16 mouse cellular contexts compared by ENCODE assay signal in genomic region chr8:110694226-110694625, GRCm38 (mm10). TPM values are rescaled to one million over a fixed set of nuclear protein-coding genes. Genes with fewer than 3 reads are reported as not detected.
DNase-seq lines count a peak whose midpoint lies in the region; ATAC-seq and TF ChIP-seq lines count a peak whose summit lies in the region.
"Had no signal": no experiment of that assay in that cellular context is flagged by ENCODE, and none has a peak within 500 bp of the region (broad histone marks: within the 10 kb centered on the region; RNA-seq: fewer than 3 reads in every experiment).

No protein-coding gene starts in this region.

- no peaks in the 10 kb centered on the region for H3K9me3 ChIP-seq in forebrain, embryonic 15.5 days
- H3K9me3 ChIP-seq in forebrain, embryonic 12.5 days, result no peaks in the 10 kb centered on the region
- H3K9me3 ChIP-seq in neural tube, embryonic 13.5 days, result no peaks in the 10 kb centered on the region
- H3K9me3 ChIP-seq: embryonic facial prominence, embryonic 10.5 days; forebrain, embryonic 13.5 days had no signal

- no peak overlapping the region for H3K9ac ChIP-seq in forebrain, embryonic 15.5 days (replicated peaks)
- H3K9ac ChIP-seq in forebrain, embryonic 12.5 days, result no peak overlapping the region
- H3K9ac ChIP-seq in neural tube, embryonic 13.5 days, result no peak overlapping the region
- H3K9ac ChIP-seq: forebrain, embryonic 13.5 days; liver, postnatal 0 days had no signal

- TF ChIP-seq CTCF in layer of hippocampus, adult 2 months (conservative IDR thresholded peaks at IDR 0.05), result no peak

- peaks cover 11% of the 10 kb centered on the region for H3K4me1 ChIP-seq in forebrain, embryonic 15.5 days
- H3K4me1 ChIP-seq in forebrain, embryonic 12.5 days, result no peaks in the 10 kb centered on the region
- peaks cover 11% of the 10 kb centered on the region for H3K4me1 ChIP-seq in neural tube, embryonic 13.5 days (replicated peaks)

- H3K27me3 ChIP-seq in forebrain, embryonic 15.5 days, result no peaks in the 10 kb centered on the region
- no peaks in the 10 kb centered on the region for H3K27me3 ChIP-seq in forebrain, embryonic 12.5 days
- H3K27me3 ChIP-seq in neural tube, embryonic 13.5 days, result no peaks in the 10 kb centered on the region
- H3K27me3 ChIP-seq: forebrain, embryonic 13.5 days had no signal

- peak overlapping the region; percentile 41 for H3K27ac ChIP-seq in forebrain, embryonic 15.5 days (replicated peaks)
- no peak overlapping the region for H3K27ac ChIP-seq in forebrain, embryonic 12.5 days
- peak overlapping the region; percentile 64 for H3K27ac ChIP-seq in layer of hippocampus, adult 2 months
- peak overlapping the region; percentile 52 for H3K27ac ChIP-seq in neural tube, embryonic 13.5 days (replicated peaks)
- H3K27ac ChIP-seq: embryonic facial prominence, embryonic 10.5 days; heart, adult 2 months; stomach, postnatal 0 days had no signal

- ATAC-seq in forebrain, embryonic 15.5 days (replicated peaks), result no peak
- no peak for ATAC-seq in forebrain, embryonic 12.5 days (ENCODE audit: low FRiP score)
- ATAC-seq in neural tube, embryonic 13.5 days (ENCODE audit: low read depth), result no peak
- ATAC-seq: forebrain, embryonic 13.5 days; liver, postnatal 0 days had no signal

- WGBS in forebrain, embryonic 15.5 days, result 79% methylated on average over 5 of the region's 5 CpGs
- WGBS in forebrain, embryonic 12.5 days, result 80% methylated on average over 5 of the region's 5 CpGs
- WGBS in neural tube, embryonic 13.5 days, result 81% methylated on average over 5 of the region's 5 CpGs

- H3K36me3 ChIP-seq in forebrain, embryonic 15.5 days, result 0 out of 2 replicates have a peak, but pooled peaks cover 2% of the 10 kb centered on the region
- peaks cover 15% of the 10 kb centered on the region for H3K36me3 ChIP-seq in forebrain, embryonic 12.5 days (replicated peaks)
- H3K36me3 ChIP-seq in neural tube, embryonic 13.5 days, result peaks cover 35% of the 10 kb centered on the region; the same call in 1 of the 2 replicates

- H3K4me3 ChIP-seq in forebrain, embryonic 15.5 days, result no peak overlapping the region
- no peak overlapping the region for H3K4me3 ChIP-seq in forebrain, embryonic 12.5 days (replicated peaks)
- no peak overlapping the region for H3K4me3 ChIP-seq in layer of hippocampus, adult 2 months
- no peak overlapping the region for H3K4me3 ChIP-seq in neural tube, embryonic 13.5 days
- H3K4me3 ChIP-seq: embryonic facial prominence, embryonic 10.5 days; forebrain, embryonic 13.5 days; heart, adult 2 months had no signal

- H3K4me2 ChIP-seq in forebrain, embryonic 15.5 days (replicated peaks), result no peak overlapping the region
- no peak overlapping the region for H3K4me2 ChIP-seq in forebrain, embryonic 12.5 days
- H3K4me2 ChIP-seq in neural tube, embryonic 13.5 days, result no peak overlapping the region
- H3K4me2 ChIP-seq: forebrain, embryonic 13.5 days had no signal

- no peak for DNase-seq in layer of hippocampus, adult 2 months (ENCODE audit: low spot score in 2 of 2)
- DNase-seq in layer of hippocampus, postnatal 25 days (ENCODE audit: extremely low spot score in 1 of 2, low spot score in 1 of 2), result no peak
- no peak for DNase-seq in neural tube, embryonic 10.5 days (ENCODE audit: extremely low spot score, low spot score)
- no peak for DNase-seq in adrenal gland, postnatal 14 days
- DNase-seq: gastrocnemius, postnatal 25 days; heart, adult 2 months; kidney, adult 11 months; liver, postnatal 0 days; lung, postnatal 10 days; thymus, postnatal 14 days had no signal

RNA-seq across cellular contexts. Expression of gene Mtss1l, which starts 27.1 kb away (rescaled TPM):
- polyA plus RNA-seq in forebrain, embryonic 15.5 days (2015; fragmentation: Nextera tagmentation; extraction: Ambion mirVana), result 22.5 and 32.2 TPM in 2 replicates
- polyA plus RNA-seq in forebrain, embryonic 12.5 days (2016; fragmentation: Nextera tagmentation; extraction: Ambion mirVana), result 8.9 and 10.0 TPM in 2 replicates
- 100 to 1,000 TPM; 210 TPM for total RNA-seq in layer of hippocampus, adult 2 months (2021)
- total RNA-seq in layer of hippocampus, postnatal 25 days (2021), result 100 to 1,000 TPM; 206 to 252 TPM
- polyA plus RNA-seq in neural tube, embryonic 13.5 days (2015; fragmentation: Nextera tagmentation; extraction: Ambion mirVana), result 13.3 and 14.0 TPM in 2 replicates
- 25.2 and 25.8 TPM in 2 replicates for total RNA-seq in adrenal gland, postnatal 14 days (2021)
